ENCODE assay signal across 8 mouse cellular contexts in genomic region chr15:71240647-71241351, GRCm38 (mm10).
DNase-seq lines count a peak whose midpoint lies in the region; TF ChIP-seq lines count a peak whose summit lies in the region.

No protein-coding gene starts in this region.

- no peak for TF ChIP-seq POLR2A in ES-Bruce4 (IDR thresholded peaks at IDR 0.05; ENCODE audit: insufficient read depth, low read length)
- no peak for TF ChIP-seq POLR2A in cortical plate, adult 2 months (IDR thresholded peaks at IDR 0.05; ENCODE audit: extremely low read depth, insufficient read depth, low read length)
- no peak for TF ChIP-seq POLR2A in heart, adult 2 months (IDR thresholded peaks at IDR 0.05; ENCODE audit: insufficient read depth, low read depth, low read length)

- TF ChIP-seq CTCF in ES-Bruce4 (IDR thresholded peaks at IDR 0.05; ENCODE audit: low read depth, low read length): peak; percentile 63
- peak; percentile 79 for TF ChIP-seq CTCF in cortical plate, adult 2 months (IDR thresholded peaks at IDR 0.05; ENCODE audit: extremely low read depth, insufficient read depth, low read length)
- TF ChIP-seq CTCF in heart, adult 2 months (IDR thresholded peaks at IDR 0.05): peak; percentile 82

- H3K79me2 ChIP-seq in heart, adult 2 months (replicated peaks; ENCODE audit: control insufficient read depth, insufficient read depth, low read length): no peaks in the 10 kb centered on the region

- no peak overlapping the region for H3K4me3 ChIP-seq in ES-Bruce4 (ENCODE audit: low read depth, low read length)
- no peak overlapping the region for H3K4me3 ChIP-seq in cortical plate, adult 2 months (ENCODE audit: insufficient read depth, low read length)
- H3K4me3 ChIP-seq in heart, adult 2 months: no peak overlapping the region

- peak; percentile 63 for DNase-seq in adrenal gland, adult 2 months
- DNase-seq in heart, adult 2 months: peak; percentile 33 to 70
- DNase-seq in kidney, postnatal 4 days: peak; percentile 83 to 84
- DNase-seq in lung, postnatal 14 days: peak; percentile 29
- DNase-seq in right cerebral cortex, adult 18-20 months: peak; percentile 86
- DNase-seq in natural killer cell, adult 2 months (ENCODE audit: low spot score in 2 of 2): no peak

- no peaks in the 10 kb centered on the region for H3K4me1 ChIP-seq in ES-Bruce4 (ENCODE audit: control insufficient read depth, insufficient read depth, low read length)
- H3K4me1 ChIP-seq in cortical plate, adult 2 months (ENCODE audit: control insufficient read depth, insufficient read depth, low read length): peaks cover 2% of the 10 kb centered on the region; the same call in 1 of the 2 replicates
- H3K4me1 ChIP-seq in heart, adult 2 months (ENCODE audit: control insufficient read depth, insufficient read depth, low read length): no peaks in the 10 kb centered on the region

- no peak overlapping the region for H3K27ac ChIP-seq in ES-Bruce4 (ENCODE audit: insufficient read depth, low read length)
- H3K27ac ChIP-seq in cortical plate, adult 2 months (ENCODE audit: insufficient read depth, low read length): no peak overlapping the region
- no peak overlapping the region for H3K27ac ChIP-seq in heart, adult 2 months

- 40% methylated on average over 9 of the region's 9 CpGs for WGBS in heart, adult 2 months

- no peaks in the 10 kb centered on the region for H3K36me3 ChIP-seq in ES-Bruce4 (ENCODE audit: control insufficient read depth, insufficient read depth, low read length, poor library complexity, severe bottlenecking)
- no peaks in the 10 kb centered on the region for H3K36me3 ChIP-seq in heart, adult 2 months (ENCODE audit: control insufficient read depth, insufficient read depth, low read length)

- H3K9ac ChIP-seq in ES-Bruce4 (ENCODE audit: low read depth, poor library complexity, severe bottlenecking): no peak overlapping the region
- no peak overlapping the region for H3K9ac ChIP-seq in heart, adult 2 months (ENCODE audit: low read depth, low read length)

- no peak for TF ChIP-seq EP300 in ES-Bruce4 (IDR thresholded peaks at IDR 0.05; ENCODE audit: insufficient read depth, low read depth, low read length)
- TF ChIP-seq EP300 in heart, adult 2 months (IDR thresholded peaks at IDR 0.05; ENCODE audit: insufficient read depth, low read depth, low read length): no peak

- peaks cover 12% of the 10 kb centered on the region for H3K9me3 ChIP-seq in ES-Bruce4 (replicated peaks; ENCODE audit: control insufficient read depth, insufficient read depth, low read length, poor library complexity, severe bottlenecking)

- intact Hi-C loops in heart, adult 2 months (cut with DNase I): loop anchor here (10.0 kb wide), 1 partner anchor 134 kb away; no protein-coding TSS in a partner anchor

- no peaks in the 10 kb centered on the region for H3K27me3 ChIP-seq in ES-Bruce4 (ENCODE audit: control insufficient read depth, insufficient read depth, low read length, poor library complexity, severe bottlenecking)
- H3K27me3 ChIP-seq in heart, adult 2 months (ENCODE audit: control insufficient read depth, insufficient read depth, low read length): no peaks in the 10 kb centered on the region

Comparison
In these comparisons a context has a peak if more than half of its experiments do, and no peak if none do; other contexts are left out.
1. DNase-seq: peak in adrenal gland, adult 2 months (single experiment), heart, adult 2 months (2 of 2), kidney, postnatal 4 days (2 of 2), lung, postnatal 14 days (single experiment) and right cerebral cortex, adult 18-20 months (single experiment); none in natural killer cell, adult 2 months (0 of 2).
2. Peak in every context shown above with its lines, with median percentiles within 50 percentile points of each other: CTCF ChIP-seq.